Mouse (Mus musculus): Measurements from ENCODE around the gene Myo16. TPM values are rescaled to one million over a fixed set of nuclear protein-coding genes. Genes with fewer than 3 reads are reported as not detected.

Myo16 gene
- polyA plus RNA-seq, 1 experiment from 2014 or later: 1.5 TPM

DNA sequence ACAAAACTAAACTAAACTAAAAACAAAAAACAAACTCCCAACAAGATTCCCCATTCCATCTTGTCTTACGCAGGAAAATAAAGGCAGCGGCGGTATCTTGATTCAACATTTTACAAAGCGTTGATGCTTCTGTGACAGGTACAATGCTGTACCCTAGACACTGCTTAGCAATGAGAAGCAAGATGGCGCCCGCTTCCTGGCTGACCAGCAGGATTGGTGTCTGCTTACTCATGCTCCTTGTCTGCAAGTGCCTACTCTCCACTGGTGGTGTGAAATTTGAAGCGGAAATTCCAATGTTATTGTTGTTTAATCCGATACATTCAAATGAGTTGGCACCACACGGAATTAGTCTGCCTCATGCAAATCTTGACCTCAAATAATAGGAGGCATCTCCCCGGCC is 421.5 kb downstream of the Myo16 start:
- H3K36me3 ChIP-seq (ENCODE audit: control insufficient read depth, insufficient read depth, low read length): no peaks in the 10 kb centered on the region
- H3K4me2 ChIP-seq (replicated peaks; ENCODE audit: low read depth): no peak overlapping the region
- TF ChIP-seq CTCF (IDR thresholded peaks at IDR 0.05; ENCODE audit: low read depth) (no peak), EP300 (optimal IDR thresholded peaks at IDR 0.05) (no peak)
- DNase-seq (ENCODE audit: low spot score) (no peak), ATAC-seq (ENCODE audit: low FRiP score, low TSS enrichment) (no peak)
- no peaks in the 10 kb centered on the region for H3K9me3 ChIP-seq (ENCODE audit: control insufficient read depth, low read length)
- no peak overlapping the region for H3K9ac ChIP-seq (ENCODE audit: low read length)
- no peak overlapping the region for H3K27ac ChIP-seq (replicated peaks)
- H3K4me3 ChIP-seq (ENCODE audit: low read depth, low read length): no peak overlapping the region
- 93% methylated on average over 10 of the region's 10 CpGs for WGBS
- H3K27me3 ChIP-seq (ENCODE audit: control insufficient read depth, insufficient read depth, low read length): no peaks in the 10 kb centered on the region
- no peaks in the 10 kb centered on the region for H3K4me1 ChIP-seq (replicated peaks; ENCODE audit: control insufficient read depth, insufficient read depth)

DNA sequence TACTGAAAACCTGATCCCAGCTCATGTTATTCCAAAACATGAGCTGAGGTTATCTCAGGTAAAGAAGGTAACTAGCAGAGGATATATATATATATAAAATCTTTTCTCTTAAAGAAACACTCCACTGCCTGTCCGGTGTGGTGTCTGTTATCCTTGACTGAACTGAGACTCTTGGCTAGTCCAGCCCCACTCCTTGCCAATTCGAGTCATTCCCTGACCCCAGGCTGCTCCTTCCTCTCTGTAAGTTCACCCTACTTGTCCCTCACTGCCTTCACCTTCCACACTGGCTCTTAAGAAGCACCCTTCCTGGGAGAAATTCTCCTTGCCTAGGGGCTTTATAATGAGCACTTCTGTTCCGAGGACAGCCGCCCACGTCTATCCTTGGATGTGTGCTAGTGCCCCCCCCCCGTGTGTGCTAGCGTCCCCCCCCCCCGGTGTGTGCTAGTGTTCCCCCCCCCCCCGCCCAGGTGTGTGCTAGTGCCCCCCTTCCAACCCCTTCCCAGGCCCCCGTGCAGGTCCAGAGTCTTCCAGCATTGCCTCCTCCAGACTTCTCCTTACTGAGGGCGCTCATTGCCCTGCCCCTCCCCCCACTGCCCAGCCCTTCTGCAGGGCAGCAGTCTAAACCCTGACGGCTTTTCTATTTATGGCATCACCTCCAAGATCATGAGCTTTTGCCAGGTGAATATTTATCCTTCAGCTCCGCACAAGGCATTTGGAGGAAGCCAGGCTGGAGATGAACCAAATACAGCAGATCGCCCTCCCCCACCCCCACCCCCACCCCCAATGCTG is 433.4 kb downstream of the Myo16 start:
- ATAC-seq (ENCODE audit: low FRiP score, low TSS enrichment): peak; percentile 58; the same call in 1 of the 2 replicates
- DNase-seq (ENCODE audit: low spot score): peak; percentile 57
- no peak overlapping the region for H3K4me3 ChIP-seq (ENCODE audit: low read depth, low read length)
- 32% methylated on average over 9 of the region's 14 CpGs for WGBS
- TF ChIP-seq EP300 (optimal IDR thresholded peaks at IDR 0.05): no peak
- TF ChIP-seq CTCF (IDR thresholded peaks at IDR 0.05; ENCODE audit: low read depth): no peak
- no peaks in the 10 kb centered on the region for H3K36me3 ChIP-seq (ENCODE audit: control insufficient read depth, insufficient read depth, low read length)
- H3K4me2 ChIP-seq (replicated peaks; ENCODE audit: low read depth): no peak overlapping the region
- no peaks in the 10 kb centered on the region for H3K9me3 ChIP-seq (ENCODE audit: control insufficient read depth, low read length)
- H3K4me1 ChIP-seq (replicated peaks; ENCODE audit: control insufficient read depth, insufficient read depth): no peaks in the 10 kb centered on the region
- no peak overlapping the region for H3K27ac ChIP-seq (replicated peaks)
- no peak overlapping the region for H3K9ac ChIP-seq (ENCODE audit: low read length)
- H3K27me3 ChIP-seq (ENCODE audit: control insufficient read depth, insufficient read depth, low read length): no peaks in the 10 kb centered on the region

DNA sequence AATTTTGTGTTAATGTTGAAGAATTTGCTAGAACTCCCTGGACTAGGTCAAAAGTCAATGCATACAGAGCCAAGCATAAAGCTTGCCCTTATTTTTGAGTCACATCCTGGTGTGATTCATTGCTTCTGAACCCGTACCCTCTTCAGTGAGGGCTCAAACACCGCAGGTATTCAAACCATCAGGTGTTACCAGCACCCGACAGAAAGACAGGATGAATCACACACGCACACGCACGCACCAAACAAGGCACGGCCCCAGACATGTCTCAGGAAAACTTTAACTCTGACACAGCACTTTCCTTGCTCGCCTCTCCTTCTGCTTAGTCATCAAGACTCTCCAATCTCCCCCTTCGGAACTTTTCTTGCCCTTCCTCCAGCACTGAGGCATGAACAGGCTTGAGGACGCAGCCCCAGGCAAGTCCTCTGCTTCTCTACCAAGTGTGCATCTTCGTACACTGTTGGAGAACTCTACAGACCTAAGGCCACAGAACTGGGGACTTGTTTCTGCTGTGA is 435.8 kb downstream of the Myo16 start:
- peak; percentile 89 for ATAC-seq (ENCODE audit: low FRiP score, low TSS enrichment)
- TF ChIP-seq CTCF (IDR thresholded peaks at IDR 0.05; ENCODE audit: low read depth): no peak
- TF ChIP-seq EP300 (optimal IDR thresholded peaks at IDR 0.05): no peak

DNA sequence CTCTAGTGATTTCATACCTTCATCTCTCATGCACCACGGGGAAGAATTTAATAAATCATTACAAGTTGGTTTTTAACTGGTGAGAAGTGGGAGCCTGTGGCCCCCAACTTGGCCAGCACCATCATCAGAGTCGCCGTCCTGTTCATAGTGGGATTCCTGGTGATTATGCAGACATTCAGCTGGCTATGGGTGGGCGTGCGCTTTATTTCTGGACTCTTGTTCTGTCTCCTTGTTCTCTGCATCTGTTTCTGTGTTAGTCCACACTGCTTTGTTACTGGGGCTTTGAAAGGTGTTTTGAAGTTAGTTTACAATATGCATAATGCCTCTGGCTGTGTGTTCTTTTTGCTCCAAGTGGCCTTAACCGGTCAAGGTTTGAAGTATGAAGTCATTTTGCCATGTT is 439.2 kb downstream of the Myo16 start:
- Histone ChIP-seq H3K36me3 (ENCODE audit: control insufficient read depth, insufficient read depth, low read length) (no peaks in the 10 kb centered on the region), H3K4me1 (replicated peaks; ENCODE audit: control insufficient read depth, insufficient read depth) (no peaks in the 10 kb centered on the region), H3K27me3 (ENCODE audit: control insufficient read depth, insufficient read depth, low read length) (no peaks in the 10 kb centered on the region), H3K4me3 (ENCODE audit: low read depth, low read length) (no peak overlapping the region), H3K4me2 (replicated peaks; ENCODE audit: low read depth) (no peak overlapping the region), H3K9me3 (ENCODE audit: control insufficient read depth, low read length) (no peaks in the 10 kb centered on the region), H3K9ac (ENCODE audit: low read length) (no peak overlapping the region), H3K27ac (replicated peaks) (no peak overlapping the region)
- no peak for DNase-seq (ENCODE audit: low spot score)
- 91% methylated on average over 6 of the region's 6 CpGs for WGBS
- TF ChIP-seq EP300 (optimal IDR thresholded peaks at IDR 0.05) (no peak), CTCF (IDR thresholded peaks at IDR 0.05; ENCODE audit: low read depth) (no peak)
- no peak for ATAC-seq (ENCODE audit: low FRiP score, low TSS enrichment)

More for the DNA sequence above, 435.8 kb downstream of the Myo16 start:
- H3K27ac ChIP-seq (replicated peaks): no peak overlapping the region
- no peak overlapping the region for H3K9ac ChIP-seq (ENCODE audit: low read length)
- H3K4me3 ChIP-seq (ENCODE audit: low read depth, low read length): no peak overlapping the region
- H3K27me3 ChIP-seq (ENCODE audit: control insufficient read depth, insufficient read depth, low read length): no peaks in the 10 kb centered on the region
- 63% methylated on average over 11 of the region's 11 CpGs for WGBS
- H3K36me3 ChIP-seq (ENCODE audit: control insufficient read depth, insufficient read depth, low read length): no peaks in the 10 kb centered on the region
- DNase-seq (ENCODE audit: low spot score): peak; percentile 32
- H3K9me3 ChIP-seq (ENCODE audit: control insufficient read depth, low read length): no peaks in the 10 kb centered on the region
- H3K4me1 ChIP-seq (replicated peaks; ENCODE audit: control insufficient read depth, insufficient read depth): no peaks in the 10 kb centered on the region
- H3K4me2 ChIP-seq (replicated peaks; ENCODE audit: low read depth): no peak overlapping the region

DNA sequence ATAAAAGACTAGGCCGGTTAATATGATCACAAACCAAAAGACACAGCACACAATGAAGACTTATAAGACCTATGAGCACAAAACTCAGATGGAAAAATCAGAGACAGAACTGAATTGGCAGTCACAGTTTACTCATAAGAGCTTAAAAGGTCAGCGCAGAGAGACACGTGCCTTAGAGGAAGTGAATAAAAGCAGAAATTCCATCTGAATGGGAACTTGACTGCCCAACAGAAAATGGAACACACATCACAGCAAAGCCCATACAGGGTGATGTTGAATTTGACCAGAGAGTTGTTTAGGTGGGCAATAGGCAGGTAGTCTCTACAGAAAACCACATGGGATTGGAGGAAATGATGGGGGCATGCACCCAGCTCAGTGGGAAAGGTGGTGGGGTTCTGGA is 442.6 kb downstream of the Myo16 start:
- H3K9me3 ChIP-seq (ENCODE audit: control insufficient read depth, low read length): no peaks in the 10 kb centered on the region
- no peak overlapping the region for H3K9ac ChIP-seq (ENCODE audit: low read length)
- H3K27ac ChIP-seq (replicated peaks): no peak overlapping the region
- H3K36me3 ChIP-seq (ENCODE audit: control insufficient read depth, insufficient read depth, low read length): no peaks in the 10 kb centered on the region
- TF ChIP-seq EP300 (optimal IDR thresholded peaks at IDR 0.05): no peak
- TF ChIP-seq CTCF (IDR thresholded peaks at IDR 0.05; ENCODE audit: low read depth): no peak
- 83% methylated on average over 3 of the region's 3 CpGs for WGBS
- no peaks in the 10 kb centered on the region for H3K4me1 ChIP-seq (replicated peaks; ENCODE audit: control insufficient read depth, insufficient read depth)
- ATAC-seq (ENCODE audit: low FRiP score, low TSS enrichment) (no peak), DNase-seq (ENCODE audit: low spot score) (no peak)
- H3K4me2 ChIP-seq (replicated peaks; ENCODE audit: low read depth): no peak overlapping the region
- H3K27me3 ChIP-seq (ENCODE audit: control insufficient read depth, insufficient read depth, low read length): no peaks in the 10 kb centered on the region
- no peak overlapping the region for H3K4me3 ChIP-seq (ENCODE audit: low read depth, low read length)

DNA sequence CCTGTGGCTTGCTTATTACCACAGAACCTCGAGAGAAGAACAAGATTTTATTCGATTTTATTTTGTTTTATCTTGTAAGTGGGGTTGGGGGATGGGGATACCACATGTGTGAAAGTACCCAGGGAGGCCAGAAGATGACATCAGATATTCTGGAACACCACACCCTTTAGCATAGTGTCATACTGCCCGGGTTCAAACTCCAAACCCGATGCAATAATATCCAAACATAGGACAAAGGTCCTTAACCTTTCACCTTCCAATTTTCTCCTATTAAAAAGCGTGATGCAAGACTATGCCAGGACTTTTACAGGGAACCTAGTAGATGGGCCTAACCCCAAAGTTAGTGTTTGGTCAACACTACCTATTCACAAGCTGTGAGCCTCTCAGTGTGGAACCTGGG is 443.9 kb downstream of the Myo16 start:
- Histone ChIP-seq H3K27ac (replicated peaks) (no peak overlapping the region), H3K4me2 (replicated peaks; ENCODE audit: low read depth) (no peak overlapping the region), H3K4me3 (ENCODE audit: low read depth, low read length) (no peak overlapping the region), H3K9ac (ENCODE audit: low read length) (no peak overlapping the region), H3K4me1 (replicated peaks; ENCODE audit: control insufficient read depth, insufficient read depth) (no peaks in the 10 kb centered on the region), H3K36me3 (ENCODE audit: control insufficient read depth, insufficient read depth, low read length) (no peaks in the 10 kb centered on the region), H3K9me3 (ENCODE audit: control insufficient read depth, low read length) (no peaks in the 10 kb centered on the region), H3K27me3 (ENCODE audit: control insufficient read depth, insufficient read depth, low read length) (no peaks in the 10 kb centered on the region)
- TF ChIP-seq CTCF (IDR thresholded peaks at IDR 0.05; ENCODE audit: low read depth) (no peak), EP300 (optimal IDR thresholded peaks at IDR 0.05) (no peak)
- WGBS: 76% methylated on average over 5 of the region's 5 CpGs
- DNase-seq (ENCODE audit: low spot score) (no peak), ATAC-seq (ENCODE audit: low FRiP score, low TSS enrichment) (no peak)

All from stomach, postnatal 0 days (tissue).